Mouse (Mus musculus) liver, embryonic 12.5 days (tissue): ENCODE results near the gene Rnf31. TPM values are rescaled to one million over a fixed set of nuclear protein-coding genes. Genes with fewer than 3 reads are reported as not detected.

ENCODE experiments used
- ATAC-seq: fragments of 200-750 bp; cut with Nextera tagmentation; 2 replicates; pipeline ENCODE4 v1.8.0; 2017; ENCODE audit warnings: moderate number of reproducible peaks, mild to moderate bottlenecking, moderate library complexity
- H3K27ac ChIP-seq: fragments of 300-500 bp; sonication (generic); 2 replicates; pipeline ENCODE4 v1.5.1; 2016; ENCODE audit warnings: mild to moderate bottlenecking
- H3K27me3 ChIP-seq: fragments of 300-500 bp; sonication (generic); replicated peaks from 2 replicates; pipeline ENCODE4 v1.6.1; 2016; ENCODE audit warnings: mild to moderate bottlenecking, moderate library complexity
- H3K36me3 ChIP-seq: fragments of 300-500 bp; sonication (generic); 2 replicates; pipeline ENCODE4 v1.6.1; 2016; ENCODE audit warnings: mild to moderate bottlenecking, moderate library complexity
- H3K4me1 ChIP-seq: fragments of 300-500 bp; sonication (generic); 2 replicates; pipeline ENCODE4 v1.6.1; 2016
- H3K4me2 ChIP-seq: fragments of 300-500 bp; sonication (generic); 2 replicates; pipeline ENCODE4 v1.6.1; 2016; ENCODE audit warnings: mild to moderate bottlenecking, moderate library complexity
- H3K4me3 ChIP-seq: fragments of 300-500 bp; sonication (generic); 2 replicates; pipeline ENCODE4 v1.5.1; 2016; ENCODE audit warnings: mild to moderate bottlenecking, moderate library complexity
- H3K9ac ChIP-seq: fragments of 300-500 bp; sonication (generic); 2 replicates; pipeline ENCODE4 v1.6.1; 2016; ENCODE audit warnings: mild to moderate bottlenecking, moderate library complexity
- H3K9me3 ChIP-seq: fragments of 300-500 bp; sonication (generic); replicated peaks from 2 replicates; pipeline ENCODE4 v1.6.1; 2016; ENCODE audit warnings: mild to moderate bottlenecking, moderate library complexity
- WGBS: fragments of 180-500 bp; shearing (Covaris S2); methylation state at CpG from one replicate; pipeline ENCODE4 v1.1.7; 2016; ENCODE audit not compliant: insufficient replicate concordance; 5-methylcytosine and 5-hydroxymethylcytosine counted together
- polyA plus RNA-seq: library from polyadenylated mRNA; unstranded; fragments of >200 nt; fragmentation: Nextera tagmentation; extraction: Ambion mirVana; gene quantifications from 2 replicates; pipeline ENCODE4 v1.2.1, GENCODE M21; 2016

Gene Rnf31
- polyA plus RNA-seq, 1 experiment from 2014 or later = 14.2 TPM

- H3K27me3 ChIP-seq = no peaks in the 10 kb centered on the region
- 0 out of 2 replicates have a peak overlapping the region, but pooled peaks have one; percentile 28 for H3K9ac ChIP-seq
- H3K27ac ChIP-seq = peak overlapping the region; percentile 83
- WGBS = 29% methylated on average over 7 of the region's 7 CpGs
- peak; percentile 84 for ATAC-seq
- H3K4me1 ChIP-seq = peaks cover 69% of the 10 kb centered on the region
- H3K4me3 ChIP-seq = no peak overlapping the region
- H3K36me3 ChIP-seq = peaks cover 11% of the 10 kb centered on the region
- no peaks in the 10 kb centered on the region for H3K9me3 ChIP-seq
- H3K4me2 ChIP-seq = peak overlapping the region; percentile 20; the same call in 1 of the 2 replicates
Observed at GRCm38 (mm10) chr14:55614565-55615178, 23.2 kb downstream of the Rnf31 start.

GRCm38 (mm10) chr14:55615876-55616275, 24.4 kb downstream of the Rnf31 start:
- H3K27ac ChIP-seq = peak overlapping the region; percentile 83
- no peak overlapping the region for H3K4me3 ChIP-seq
- H3K9ac ChIP-seq = 0 out of 2 replicates have a peak overlapping the region, but pooled peaks have one; percentile 6
- no peak overlapping the region for H3K4me2 ChIP-seq
- no peak for ATAC-seq
- H3K36me3 ChIP-seq = peaks cover 1% of the 10 kb centered on the region
- H3K4me1 ChIP-seq = peaks cover 71% of the 10 kb centered on the region
- H3K9me3 ChIP-seq = no peaks in the 10 kb centered on the region
- 72% methylated on average over 2 of the region's 2 CpGs for WGBS
- no peaks in the 10 kb centered on the region for H3K27me3 ChIP-seq

GRCm38 (mm10) chr14:55616844-55617243, 25.3 kb downstream of the Rnf31 start:
- WGBS = 65% methylated on average over 2 of the region's 2 CpGs
- H3K36me3 ChIP-seq = no peaks in the 10 kb centered on the region
- no peaks in the 10 kb centered on the region for H3K27me3 ChIP-seq
- no peak overlapping the region for H3K4me2 ChIP-seq
- ATAC-seq = no peak
- peak overlapping the region; percentile 72 for H3K27ac ChIP-seq
- H3K4me1 ChIP-seq = peaks cover 76% of the 10 kb centered on the region
- no peaks in the 10 kb centered on the region for H3K9me3 ChIP-seq
- no peak overlapping the region for H3K9ac ChIP-seq
- no peak overlapping the region for H3K4me3 ChIP-seq

GRCm38 (mm10) chr14:55617822-55618221, 26.3 kb downstream of the Rnf31 start, which contains the start of gene Rec8:
Rec8 (plus strand) TSS chr14:55618037.
- Histone ChIP-seq H3K9me3 (no peaks in the 10 kb centered on the region), H3K4me3 (peak within 1 kb of the TSS; percentile 46), H3K4me1 (peaks cover 81% of the 10 kb centered on the region), H3K27me3 (no peaks in the 10 kb centered on the region), H3K4me2 (peak within 1 kb of the TSS; percentile 80), H3K27ac (peak within 1 kb of the TSS; percentile 58), H3K36me3 (no peaks in the 10 kb centered on the region), H3K9ac (peak within 1 kb of the TSS; percentile 54)
- WGBS = 22% methylated on average over 21 of the region's 21 CpGs
- peak; percentile 65 for ATAC-seq

- Histone ChIP-seq H3K27me3 (no peaks in the 10 kb centered on the region), H3K36me3 (peaks cover 1% of the 10 kb centered on the region; the same call in 1 of the 2 replicates), H3K27ac (peak overlapping the region; percentile 58; the same call in 1 of the 2 replicates), H3K9me3 (no peaks in the 10 kb centered on the region), H3K4me1 (peaks cover 74% of the 10 kb centered on the region), H3K4me3 (peak overlapping the region; percentile 46), H3K9ac (peak overlapping the region; percentile 54), H3K4me2 (peak overlapping the region; percentile 80)
- WGBS = 19% methylated on average over 22 of the region's 22 CpGs
- peak; percentile 62 for ATAC-seq
Observed at GRCm38 (mm10) chr14:55618486-55619195, 27.1 kb downstream of the Rnf31 start.

GRCm38 (mm10) chr14:55628077-55628827, 36.7 kb downstream of the Rnf31 start:
- ATAC-seq = peak; percentile 40; the same call in 1 of the 2 replicates
- peaks cover 25% of the 10 kb centered on the region for H3K4me1 ChIP-seq
- H3K4me2 ChIP-seq = no peak overlapping the region
- 78% methylated on average over 27 of the region's 27 CpGs for WGBS
- H3K9ac ChIP-seq = no peak overlapping the region
- H3K4me3 ChIP-seq = no peak overlapping the region
- H3K27me3 ChIP-seq = no peaks in the 10 kb centered on the region
- H3K36me3 ChIP-seq = peaks cover 97% of the 10 kb centered on the region
- no peaks in the 10 kb centered on the region for H3K9me3 ChIP-seq
- no peak overlapping the region for H3K27ac ChIP-seq

- peaks cover 100% of the 10 kb centered on the region for H3K36me3 ChIP-seq
- no peaks in the 10 kb centered on the region for H3K9me3 ChIP-seq
- H3K4me3 ChIP-seq = no peak overlapping the region
- no peak for ATAC-seq
- H3K4me1 ChIP-seq = peaks cover 30% of the 10 kb centered on the region
- H3K9ac ChIP-seq = no peak overlapping the region
- 39% methylated on average over 5 of the region's 5 CpGs for WGBS
- no peak overlapping the region for H3K27ac ChIP-seq
- H3K27me3 ChIP-seq = no peaks in the 10 kb centered on the region
- no peak overlapping the region for H3K4me2 ChIP-seq
Observed at GRCm38 (mm10) chr14:55629312-55629711, 37.8 kb downstream of the Rnf31 start.

- Histone ChIP-seq H3K4me2 (peak overlapping the region; percentile 97), H3K36me3 (peaks cover 86% of the 10 kb centered on the region), H3K9me3 (no peaks in the 10 kb centered on the region), H3K4me1 (peaks cover 30% of the 10 kb centered on the region), H3K27ac (peak overlapping the region; percentile 66; the same call in 1 of the 2 replicates), H3K4me3 (peak overlapping the region; percentile 69), H3K27me3 (no peaks in the 10 kb centered on the region), H3K9ac (peak overlapping the region; percentile 67)
- peak; percentile 27; the same call in 1 of the 2 replicates for ATAC-seq
- WGBS = 3% methylated on average over 23 of the region's 23 CpGs
Observed at GRCm38 (mm10) chr14:55634874-55635522, 43.5 kb downstream of the Rnf31 start.

- H3K9me3 ChIP-seq = no peaks in the 10 kb centered on the region
- WGBS = 1% methylated on average over 33 of the region's 33 CpGs
- peak within 1 kb of the TSS; percentile 66 for H3K27ac ChIP-seq
- peak within 1 kb of the TSS; percentile 69 for H3K4me3 ChIP-seq
- peak within 1 kb of the TSS; percentile 67 for H3K9ac ChIP-seq
- ATAC-seq = peak; percentile 81
- H3K4me2 ChIP-seq = peak within 1 kb of the TSS; percentile 97
- peaks cover 27% of the 10 kb centered on the region for H3K4me1 ChIP-seq
- no peaks in the 10 kb centered on the region for H3K27me3 ChIP-seq
- peaks cover 86% of the 10 kb centered on the region for H3K36me3 ChIP-seq
Observed at GRCm38 (mm10) chr14:55635523-55636007, 44.1 kb downstream of the Rnf31 start, which contains the start of gene Ipo4. Ipo4 (minus strand) TSS chr14:55635957.

GRCm38 (mm10) chr14:55637795-55638194, 46.3 kb downstream of the Rnf31 start, which contains the start of gene Gm49378:
Gm49378 (minus strand) TSS chr14:55637895.
- Histone ChIP-seq H3K4me1 (peaks cover 43% of the 10 kb centered on the region), H3K36me3 (peaks cover 77% of the 10 kb centered on the region), H3K4me2 (no peak within 1 kb of the TSS), H3K9ac (no peak within 1 kb of the TSS), H3K4me3 (no peak within 1 kb of the TSS), H3K27ac (no peak within 1 kb of the TSS), H3K9me3 (no peaks in the 10 kb centered on the region), H3K27me3 (no peaks in the 10 kb centered on the region)
- no peak for ATAC-seq
- WGBS = 89% methylated on average over 9 of the region's 9 CpGs

- no peak for ATAC-seq
- no peak overlapping the region for H3K27ac ChIP-seq
- H3K36me3 ChIP-seq = peaks cover 61% of the 10 kb centered on the region
- no peak overlapping the region for H3K4me3 ChIP-seq
- 96% methylated on average over 14 of the region's 14 CpGs for whole genome bisulfite sequencing
- peaks cover 40% of the 10 kb centered on the region for H3K4me1 ChIP-seq
- H3K4me2 ChIP-seq = peak overlapping the region; percentile 6; the same call in 1 of the 2 replicates
- no peaks in the 10 kb centered on the region for H3K9me3 ChIP-seq
- H3K27me3 ChIP-seq = no peaks in the 10 kb centered on the region
- no peak overlapping the region for H3K9ac ChIP-seq
Observed at GRCm38 (mm10) chr14:55640816-55641215, 49.3 kb downstream of the Rnf31 start.
